Mouse (Mus musculus) heart, adult 18-20 months (tissue): ENCODE results near the gene Tmem232. TPM values are rescaled to one million over a fixed set of nuclear protein-coding genes. Genes with fewer than 3 reads are reported as not detected.
"Not testable (repeated sequence)": the region's sequence is repeated elsewhere in the genome, so short reads cannot be mapped to it uniquely, and the experiment has no call there.

Experiments used
- DNase-seq, 2 experiments: peaks; one replicate each; pipeline ENCODE4 v3.0.0; 2021 to 2022; ENCODE audit warnings: mixed read lengths in 1 of 2
- total RNA-seq, 2 experiments: library from RNA; stranded (reverse); gene quantifications; 2 replicates each; pipeline ENCODE4 v1.2.3; 2021

Gene Tmem232
- total RNA-seq, 2 experiments from 2014 or later = 0.28 TPM; not detected in 1

GRCm38 (mm10) chr17:65532381-65532780, 8.2 kb downstream of the Tmem232 start:
- peak; percentile 25 to 64 for DNase-seq

GRCm38 (mm10) chr17:65527529-65527928, 13.1 kb downstream of the Tmem232 start:
- peak; percentile 49 to 52 for DNase-seq

- DNase-seq = no peak
Observed at GRCm38 (mm10) chr17:65513517-65513916, 27.1 kb downstream of the Tmem232 start.

- DNase-seq = no peak
Observed at GRCm38 (mm10) chr17:65484654-65485053, 55.9 kb downstream of the Tmem232 start.

- DNase-seq = no peak
Observed at GRCm38 (mm10) chr17:65476747-65477146, 63.8 kb downstream of the Tmem232 start.

GRCm38 (mm10) chr17:65450818-65451217, 89.8 kb downstream of the Tmem232 start:
- DNase-seq = no peak

DNA sequence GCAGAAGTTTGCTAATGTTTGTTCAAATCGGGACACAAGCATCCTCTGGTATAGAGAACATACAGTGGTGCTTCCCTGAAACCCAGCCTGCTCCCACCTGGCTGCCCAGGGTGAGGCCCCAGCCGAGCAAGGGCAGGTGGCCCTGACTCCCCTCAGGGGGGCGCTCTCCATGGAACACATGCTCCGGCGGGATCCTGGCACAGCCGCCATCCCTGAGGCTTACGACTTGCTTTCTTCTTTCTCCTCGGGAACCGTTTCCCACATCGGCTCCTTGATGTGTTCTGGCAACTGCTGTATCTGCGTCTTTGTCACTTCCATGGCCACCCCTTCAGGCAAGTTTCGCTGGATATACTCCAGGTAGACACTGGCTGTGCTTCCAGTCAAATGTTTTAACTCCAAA, 102.7 kb downstream of the Tmem232 start:
- not testable (repeated sequence) for DNase-seq

DNA sequence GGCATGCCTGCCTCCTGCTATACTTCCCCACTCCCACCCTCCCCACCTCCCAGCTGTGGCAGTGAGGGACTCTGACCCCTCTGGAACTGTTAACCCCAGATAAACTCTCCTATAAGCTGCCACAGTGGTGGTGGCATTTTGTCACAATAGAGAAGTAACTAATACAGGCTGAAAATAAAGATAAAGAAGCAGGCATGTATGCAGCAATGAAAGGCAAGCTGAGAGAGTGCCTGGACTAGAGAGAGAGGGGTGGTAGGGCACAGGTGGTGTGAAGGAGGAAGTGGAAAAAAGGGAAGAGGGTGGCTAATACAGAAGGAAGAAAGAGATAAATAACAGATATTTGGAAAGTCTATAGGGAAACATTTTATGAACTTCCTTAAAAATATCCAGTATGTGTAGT, 121.5 kb downstream of the Tmem232 start:
- no peak for DNase-seq

DNA sequence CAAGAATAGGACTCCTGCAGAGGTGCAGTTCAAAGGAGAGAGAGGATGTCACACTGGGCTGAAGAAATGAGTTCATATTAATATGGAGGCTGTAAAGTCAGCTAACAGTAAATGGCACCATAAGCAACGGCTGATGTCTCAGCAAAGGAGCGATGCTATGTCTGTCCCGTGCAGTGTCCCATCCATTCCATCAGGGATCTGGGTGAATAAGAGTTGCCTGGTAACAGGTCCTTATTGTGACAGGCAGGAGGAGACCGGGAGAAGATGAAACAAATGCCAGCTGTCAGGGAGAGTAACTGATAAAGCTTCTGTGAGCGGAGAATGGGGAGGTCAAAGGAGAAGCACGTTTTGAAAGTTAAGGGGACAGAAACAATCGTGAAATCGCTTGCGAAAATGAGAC, 135.3 kb downstream of the Tmem232 start:
- no peak for DNase-seq

DNA sequence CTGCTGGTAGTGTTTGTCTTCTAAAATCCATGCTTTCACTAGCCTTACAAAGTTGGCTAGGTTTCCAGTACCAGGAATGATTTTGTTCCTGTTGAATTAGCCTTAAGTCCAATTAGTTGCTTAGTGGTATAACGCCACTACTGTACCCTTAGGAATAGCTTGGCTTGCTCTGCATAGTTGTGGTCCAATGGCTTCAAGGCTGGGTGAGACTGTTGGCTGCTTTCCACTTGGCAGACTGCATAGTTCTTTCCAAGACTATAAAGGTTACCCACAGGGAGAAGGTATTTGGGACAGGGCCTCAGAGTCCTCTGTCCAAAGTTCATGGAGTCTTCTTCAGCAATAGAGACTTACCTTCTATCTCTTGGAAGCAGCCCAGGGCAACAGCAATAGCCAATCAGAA, 139.7 kb downstream of the Tmem232 start:
- DNase-seq = peak; percentile 62 to 69

DNA sequence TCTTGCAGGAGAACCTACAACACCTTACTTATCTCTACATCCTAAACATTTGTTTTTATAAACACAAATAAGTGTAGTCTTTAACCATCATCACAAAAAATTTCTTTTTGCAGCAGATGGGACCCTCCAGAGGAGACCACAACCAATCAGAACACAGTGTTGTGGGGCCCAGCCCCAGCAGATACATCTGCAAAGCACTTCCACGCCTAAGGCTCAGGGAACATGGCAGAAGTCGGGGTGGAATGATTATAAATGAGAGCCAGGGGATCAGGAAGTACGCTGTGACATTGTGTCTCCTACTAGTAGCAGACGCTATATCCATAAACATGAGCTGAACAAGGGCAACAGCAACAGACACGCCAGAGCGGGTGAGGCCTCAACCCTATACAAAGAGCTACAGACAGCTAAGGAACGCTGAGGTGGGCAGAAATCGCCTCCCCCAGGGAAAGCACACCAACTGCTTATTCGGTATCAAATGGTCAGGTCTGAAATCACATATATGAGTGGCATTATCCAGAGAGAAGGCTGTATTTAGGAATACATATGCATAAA, 156.1 kb downstream of the Tmem232 start:
- DNase-seq = no peak

GRCm38 (mm10) chr17:65370034-65370780, 170.4 kb downstream of the Tmem232 start:
- DNase-seq = peak in 1 of 2 experiments; percentile 33

DNA sequence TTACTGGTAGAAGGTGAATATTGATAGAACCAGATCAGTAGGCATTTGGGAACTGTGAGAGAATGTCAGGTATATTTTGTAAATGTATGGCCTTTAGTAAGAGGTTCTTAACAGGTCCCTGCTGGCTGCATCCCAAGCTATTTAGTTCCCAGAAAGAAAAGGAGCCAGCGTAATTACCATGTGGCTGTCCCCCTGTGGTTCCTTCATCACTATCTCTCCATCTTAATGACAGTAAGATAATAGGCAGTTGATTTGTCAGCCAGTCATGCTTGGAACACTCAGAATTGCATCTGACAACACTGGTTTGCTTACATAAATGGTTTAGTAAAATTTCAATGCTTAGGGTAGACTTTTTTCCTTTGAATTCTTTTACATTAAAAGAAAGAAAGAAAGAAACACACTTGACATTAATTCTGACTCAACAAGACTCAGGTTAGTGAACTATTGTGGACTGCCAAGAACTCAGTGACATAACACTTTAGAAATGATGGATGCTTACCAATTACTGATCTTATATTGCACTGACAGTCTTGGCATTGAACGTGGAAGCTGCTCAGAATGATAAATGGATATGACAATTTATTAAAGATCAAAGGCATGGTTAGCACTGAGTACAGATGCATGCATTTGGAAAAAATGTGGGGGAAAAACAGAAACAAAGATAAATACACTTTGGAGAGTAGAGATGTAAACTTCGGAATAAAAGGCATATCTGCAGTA, 174.9 kb downstream of the Tmem232 start:
- DNase-seq = no peak

DNA sequence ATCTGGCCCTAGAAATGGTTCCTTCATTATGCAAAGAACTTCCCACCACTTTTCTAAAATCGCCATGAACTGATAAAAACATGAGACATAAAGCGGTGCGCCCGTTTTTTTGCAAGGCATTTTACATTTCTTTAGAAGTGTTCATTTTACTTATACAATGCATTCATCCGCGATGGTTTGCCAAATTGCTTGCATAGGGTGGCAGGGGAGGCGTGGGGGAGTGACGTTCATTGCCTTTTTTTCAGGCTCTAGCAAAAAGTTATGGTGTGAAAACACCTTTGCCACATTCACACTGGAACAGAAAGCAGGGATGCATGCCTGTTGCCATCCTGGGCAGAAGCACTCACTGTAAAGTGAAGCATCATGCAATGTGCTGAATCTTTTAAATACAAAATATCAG, 188.7 kb downstream of the Tmem232 start:
- DNase-seq = no peak

GRCm38 (mm10) chr17:65340016-65340415, 200.6 kb downstream of the Tmem232 start:
- DNase-seq = peak; percentile 4 to 7

- no peak for DNase-seq
Observed at GRCm38 (mm10) chr17:65330759-65331158, 209.8 kb downstream of the Tmem232 start.

DNA sequence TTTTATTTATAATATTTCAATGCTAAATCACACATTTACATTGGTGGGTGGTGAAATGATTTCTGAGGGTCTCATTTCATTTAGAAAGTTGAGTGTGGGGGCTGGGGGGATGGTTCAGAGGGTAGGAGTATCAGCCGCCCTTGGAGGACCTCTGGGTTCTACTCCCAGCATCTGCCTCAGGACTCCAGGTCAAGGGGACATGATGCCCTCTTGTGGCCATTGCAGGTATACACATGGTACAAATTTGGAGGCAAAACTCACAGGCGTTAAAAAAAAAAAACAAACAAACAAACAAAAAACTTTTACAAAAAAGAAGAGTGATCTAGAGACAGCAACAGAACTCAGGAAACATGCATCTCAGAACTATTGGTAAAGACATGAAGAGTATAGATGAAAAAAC, 215.3 kb downstream of the Tmem232 start:
- DNase-seq = peak; percentile 6 to 52

- DNase-seq = no peak
Observed at GRCm38 (mm10) chr17:65320623-65321022, 220.0 kb downstream of the Tmem232 start.

DNA sequence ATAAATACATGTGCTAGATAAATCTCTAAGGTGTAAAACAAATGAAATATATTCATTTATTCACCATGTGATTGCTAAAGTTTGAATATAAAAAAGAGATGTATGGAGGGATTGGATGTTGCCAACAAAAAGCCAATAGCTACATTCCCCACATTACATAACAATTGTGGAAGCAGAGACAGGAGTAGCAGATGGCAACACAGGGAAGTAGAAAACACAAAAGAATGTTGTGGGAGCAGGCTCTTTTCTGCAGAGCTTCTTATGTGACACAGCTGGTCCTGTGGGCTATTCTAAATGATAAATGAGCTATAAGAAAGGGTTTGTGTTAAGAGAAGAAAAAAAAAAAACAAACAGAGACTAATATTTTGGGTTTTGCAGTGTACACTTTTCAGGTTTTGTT, 240.6 kb downstream of the Tmem232 start:
- DNase-seq = no peak

- peak in 1 of 2 experiments; percentile 6 for DNase-seq
Observed at GRCm38 (mm10) chr17:65297831-65298230, 242.8 kb downstream of the Tmem232 start.

DNA sequence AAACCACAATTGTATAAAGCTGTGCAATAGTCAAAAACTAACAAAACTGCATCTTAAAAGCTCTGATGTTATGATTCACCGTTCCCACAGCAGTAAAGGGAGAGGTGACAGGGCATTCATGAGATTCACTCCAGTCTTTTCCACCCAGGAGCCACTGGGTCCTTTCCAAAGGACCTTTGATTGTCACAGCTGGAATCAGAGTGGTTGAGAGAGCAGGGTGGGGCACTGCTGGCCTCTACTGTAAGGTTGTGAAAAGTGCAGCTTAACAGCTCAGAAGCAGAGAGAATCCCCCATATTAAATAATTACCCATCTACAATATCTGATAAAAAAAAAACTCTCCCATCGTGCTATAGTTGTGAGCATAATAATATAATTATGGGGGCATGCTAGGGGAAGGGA, 288.4 kb downstream of the Tmem232 start:
- DNase-seq = peak; percentile 15 to 53

- DNase-seq = no peak
Observed at GRCm38 (mm10) chr17:65250261-65250660, 290.3 kb downstream of the Tmem232 start.

DNA sequence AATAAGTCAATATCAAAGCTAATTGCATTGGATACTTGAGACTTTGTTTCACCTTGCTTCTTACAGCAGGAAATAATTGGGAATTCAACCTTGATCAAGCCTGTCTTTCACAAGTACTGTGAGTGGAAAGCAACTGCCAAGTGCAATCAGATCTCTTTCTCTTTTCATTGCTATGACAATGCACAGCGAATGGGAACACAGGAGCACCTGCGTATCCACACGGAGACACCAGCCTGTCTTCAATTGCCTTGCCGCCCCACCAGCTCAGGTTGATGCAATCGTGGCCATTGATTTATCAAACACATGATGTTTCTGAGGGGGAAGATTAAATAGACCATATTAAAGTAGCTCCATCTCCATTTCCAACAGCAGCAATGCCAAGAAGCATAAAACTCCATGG, 296.9 kb downstream of the Tmem232 start:
- no peak for DNase-seq
